Mouse (Mus musculus): ENCODE data around the gene Bap1.

GRCm38 (mm10) chr14:31252091-31252490 lies 841 bp downstream of the Bap1 start:
- TF ChIP-seq CTCF (IDR thresholded peaks at IDR 0.05; ENCODE audit: borderline replicate concordance, insufficient read depth, low read depth, low read length): no peak
- TF ChIP-seq POLR2A (IDR thresholded peaks at IDR 0.05; ENCODE audit: borderline replicate concordance, insufficient read depth, low read length): no peak
